Mouse (Mus musculus): ENCODE data around the gene Eapp. TPM values are rescaled to one million over a fixed set of nuclear protein-coding genes. Genes with fewer than 3 reads are reported as not detected.
A peak's percentile ranks its signal among the peaks of the same experiment; 100 is the strongest.

Eapp gene
- polyA plus RNA-seq, 1 experiment from 2014 or later: 82.0 TPM

DNA sequence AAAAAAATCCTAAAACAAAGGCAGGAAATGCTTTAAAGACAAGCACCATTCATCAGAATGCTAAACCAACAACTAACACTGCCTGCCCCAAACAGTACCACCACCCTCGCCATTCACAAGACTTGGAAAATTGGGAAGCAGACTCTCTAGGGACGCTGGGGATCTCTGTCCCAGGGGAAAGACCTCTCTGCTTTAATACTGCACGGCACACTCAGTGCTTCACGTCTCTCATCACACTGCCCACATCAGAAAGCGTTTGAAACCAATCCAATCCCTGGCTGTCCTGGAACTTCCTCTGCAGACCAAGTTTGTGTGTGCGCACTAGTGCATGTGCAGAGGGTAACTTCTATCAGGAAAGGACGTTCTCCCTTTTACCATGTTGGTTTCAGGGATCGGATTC, 43.9 kb downstream of the Eapp start:
- no peak overlapping the region for H3K4me2 ChIP-seq
- H3K9me3 ChIP-seq: no peaks in the 10 kb centered on the region
- no peak overlapping the region for H3K4me3 ChIP-seq
- H3K4me1 ChIP-seq: peaks cover 26% of the 10 kb centered on the region
- H3K27ac ChIP-seq: no peak overlapping the region
- ATAC-seq (replicated peaks): no peak
- H3K9ac ChIP-seq: no peak overlapping the region
- no peaks in the 10 kb centered on the region for H3K27me3 ChIP-seq (replicated peaks)
- H3K36me3 ChIP-seq (replicated peaks): 0 out of 2 replicates have a peak, but pooled peaks cover 3% of the 10 kb centered on the region
- 82% methylated on average over 8 of the region's 8 CpGs for WGBS

- 67% methylated on average over 1 of the region's 1 CpGs for WGBS
- H3K4me2 ChIP-seq: no peak overlapping the region
These were observed 44.5 kb downstream of the Eapp start for GRCm38 (mm10) chr12:54651158-54651557.

GRCm38 (mm10) chr12:54644947-54645346, 50.8 kb downstream of the Eapp start:
- Histone ChIP-seq H3K4me3 (no peak overlapping the region), H3K36me3 (replicated peaks) (0 out of 2 replicates have a peak, but pooled peaks cover 3% of the 10 kb centered on the region), H3K9me3 (no peaks in the 10 kb centered on the region), H3K27me3 (replicated peaks) (no peaks in the 10 kb centered on the region), H3K9ac (no peak overlapping the region), H3K27ac (no peak overlapping the region), H3K4me1 (no peaks in the 10 kb centered on the region), H3K4me2 (no peak overlapping the region)
- WGBS: 70% methylated on average over 2 of the region's 2 CpGs
- no peak for ATAC-seq (replicated peaks)

More at GRCm38 (mm10) chr12:54651158-54651557, 44.5 kb downstream of the Eapp start:
- no peak for ATAC-seq (replicated peaks)
- Histone ChIP-seq H3K4me1 (peaks cover 26% of the 10 kb centered on the region), H3K27me3 (replicated peaks) (no peaks in the 10 kb centered on the region), H3K4me3 (no peak overlapping the region), H3K9ac (no peak overlapping the region), H3K9me3 (no peaks in the 10 kb centered on the region), H3K27ac (no peak overlapping the region), H3K36me3 (replicated peaks) (0 out of 2 replicates have a peak, but pooled peaks cover 3% of the 10 kb centered on the region)

DNA sequence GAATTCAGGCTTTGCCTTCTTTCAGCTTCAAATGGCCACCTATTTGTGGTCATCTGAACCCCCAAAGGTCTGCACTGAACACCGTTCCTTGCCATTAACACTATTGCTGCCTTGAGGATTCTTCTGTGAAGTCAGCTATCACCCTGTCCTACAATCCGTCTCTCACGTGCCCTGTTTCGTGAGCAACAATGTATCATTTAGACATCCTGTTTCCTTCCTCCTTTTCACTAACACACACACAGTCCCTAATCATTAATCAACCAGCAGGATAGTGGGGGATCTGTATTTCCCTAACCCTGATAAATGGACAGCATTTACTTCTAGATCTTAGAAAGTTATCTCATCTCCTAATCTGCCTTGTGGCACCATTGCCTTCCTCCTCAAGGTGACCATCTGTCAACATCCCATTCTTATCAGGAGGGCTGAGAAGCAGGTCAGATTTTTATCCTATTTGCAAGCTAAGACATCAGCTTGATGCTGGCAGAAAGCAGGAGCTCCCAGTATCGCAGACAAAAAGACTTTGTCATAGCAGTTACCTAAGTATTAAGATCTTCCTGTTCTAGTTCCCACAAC, 52.3 kb downstream of the Eapp start:
- Histone ChIP-seq H3K4me3 (no peak overlapping the region), H3K27ac (no peak overlapping the region), H3K27me3 (replicated peaks) (no peaks in the 10 kb centered on the region), H3K9ac (no peak overlapping the region), H3K4me1 (no peaks in the 10 kb centered on the region), H3K36me3 (replicated peaks) (0 out of 2 replicates have a peak, but pooled peaks cover 3% of the 10 kb centered on the region), H3K9me3 (no peaks in the 10 kb centered on the region), H3K4me2 (no peak overlapping the region)
- 84% methylated on average over 5 of the region's 5 CpGs for WGBS
- no peak for ATAC-seq (replicated peaks)

DNA sequence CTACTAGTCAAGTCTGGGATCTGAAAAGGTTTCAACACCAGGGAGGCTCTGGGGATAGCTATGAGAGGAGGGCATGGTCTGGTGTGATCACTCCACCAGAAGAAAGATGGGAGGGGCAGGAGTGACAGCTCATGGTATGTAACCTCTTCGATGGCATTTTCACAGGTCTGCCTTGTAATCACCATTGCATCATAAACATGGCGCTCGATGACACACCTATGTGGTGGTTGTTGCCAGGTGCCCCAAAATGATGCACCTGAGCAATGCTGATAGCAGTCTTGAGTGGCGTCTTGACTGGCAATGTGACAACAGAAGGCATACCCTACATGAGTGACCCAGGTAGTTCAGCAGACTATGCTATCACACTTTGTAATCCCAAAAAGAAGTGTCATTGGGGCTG, 54.3 kb downstream of the Eapp start:
- Histone ChIP-seq H3K27ac (no peak overlapping the region), H3K4me1 (no peaks in the 10 kb centered on the region), H3K36me3 (replicated peaks) (no peaks in the 10 kb centered on the region), H3K4me2 (no peak overlapping the region), H3K9me3 (no peaks in the 10 kb centered on the region), H3K27me3 (replicated peaks) (no peaks in the 10 kb centered on the region), H3K9ac (no peak overlapping the region), H3K4me3 (no peak overlapping the region)
- WGBS: 95% methylated on average over 4 of the region's 4 CpGs
- no peak for ATAC-seq (replicated peaks)

GRCm38 (mm10) chr12:54640259-54640658, 55.4 kb downstream of the Eapp start:
- Histone ChIP-seq H3K36me3 (replicated peaks) (no peaks in the 10 kb centered on the region), H3K4me1 (no peaks in the 10 kb centered on the region), H3K9ac (no peak overlapping the region), H3K4me2 (no peak overlapping the region), H3K4me3 (no peak overlapping the region), H3K27me3 (replicated peaks) (no peaks in the 10 kb centered on the region), H3K27ac (no peak overlapping the region), H3K9me3 (no peaks in the 10 kb centered on the region)
- no peak for ATAC-seq (replicated peaks)
- 94% methylated on average over 6 of the region's 6 CpGs for WGBS

- no peak overlapping the region for H3K27ac ChIP-seq
- no peak overlapping the region for H3K9ac ChIP-seq
- H3K36me3 ChIP-seq (replicated peaks): no peaks in the 10 kb centered on the region
- H3K9me3 ChIP-seq: no peaks in the 10 kb centered on the region
- H3K4me1 ChIP-seq: no peaks in the 10 kb centered on the region
- no peak overlapping the region for H3K4me2 ChIP-seq
- H3K27me3 ChIP-seq (replicated peaks): no peaks in the 10 kb centered on the region
- H3K4me3 ChIP-seq: no peak overlapping the region
- WGBS: 89% methylated on average over 1 of the region's 1 CpGs
- no peak for ATAC-seq (replicated peaks)
These were observed 58.7 kb downstream of the Eapp start for GRCm38 (mm10) chr12:54637033-54637432.

DNA sequence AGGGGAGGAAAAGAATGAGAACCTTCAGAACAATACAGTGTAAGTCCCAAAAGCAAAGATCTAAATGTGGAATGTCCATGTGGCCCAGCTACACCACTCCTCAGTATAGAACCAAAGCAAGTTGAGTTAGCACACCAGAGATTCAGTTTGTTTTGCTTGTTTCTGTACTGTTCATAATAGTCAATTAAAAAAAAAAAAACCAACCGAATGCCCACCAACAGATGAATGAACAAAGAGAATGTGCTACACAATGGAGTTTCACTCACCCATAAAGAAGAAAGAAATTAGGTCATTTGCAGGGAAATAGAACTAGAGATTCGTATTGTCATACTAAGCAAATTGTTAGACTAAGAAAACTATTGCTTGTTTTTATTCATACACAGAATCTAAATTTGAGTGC, 63.6 kb downstream of the Eapp start:
- Histone ChIP-seq H3K27me3 (replicated peaks) (no peaks in the 10 kb centered on the region), H3K27ac (no peak overlapping the region), H3K4me3 (no peak overlapping the region), H3K4me1 (no peaks in the 10 kb centered on the region), H3K36me3 (replicated peaks) (no peaks in the 10 kb centered on the region), H3K4me2 (no peak overlapping the region), H3K9ac (no peak overlapping the region), H3K9me3 (no peaks in the 10 kb centered on the region)
- no peak for ATAC-seq (replicated peaks)
- 69% methylated on average over 2 of the region's 2 CpGs for whole genome bisulfite sequencing

GRCm38 (mm10) chr12:54621942-54622341, 73.8 kb downstream of the Eapp start:
- Histone ChIP-seq H3K27me3 (replicated peaks) (no peaks in the 10 kb centered on the region), H3K4me1 (no peaks in the 10 kb centered on the region), H3K36me3 (replicated peaks) (no peaks in the 10 kb centered on the region), H3K9me3 (no peaks in the 10 kb centered on the region), H3K9ac (no peak overlapping the region), H3K4me3 (no peak overlapping the region), H3K4me2 (no peak overlapping the region), H3K27ac (no peak overlapping the region)
- WGBS: 82% methylated on average over 2 of the region's 2 CpGs
- no peak for ATAC-seq (replicated peaks)

MicroRNAs encoded within 50 kb of the gene (microRNA counts, 519-probe panel; counts per million panel counts)
- 1,722 counts per million, percentile 9 among the panel's probes with 10 or more counts for microRNA mmu-miR-1892

Small RNA genes within 50 kb of the gene (microRNA-seq; reads per million reads assigned to microRNA genes)
- not detected for gene Mir1892

Other genes with a start within 250 kb of the Eapp start
- gene Sptssa, start 39.3 kb downstream of the Eapp start, polyA plus RNA-seq (2015; fragmentation: Nextera tagmentation; extraction: Ambion mirVana): 169 and 171 TPM in 2 replicates
- 132 and 139 TPM in 2 replicates for gene Snx6, start 99.8 kb upstream of the Eapp start, polyA plus RNA-seq (2015; fragmentation: Nextera tagmentation; extraction: Ambion mirVana)
- gene Cfl2, start 167.0 kb upstream of the Eapp start, polyA plus RNA-seq (2015; fragmentation: Nextera tagmentation; extraction: Ambion mirVana): 271 and 276 TPM in 2 replicates